Mouse (Mus musculus) kidney, embryonic 16.5 days (tissue): ENCODE results near the gene Kremen2. TPM values are rescaled to one million over a fixed set of nuclear protein-coding genes. Genes with fewer than 3 reads are reported as not detected.

Experiments used
- ATAC-seq: fragments of 200-750 bp; cut with Nextera tagmentation; 2 replicates; pipeline ENCODE4 v1.8.0; 2017; ENCODE audit warnings: moderate TSS enrichment; ENCODE audit not compliant: low FRiP score, low TSS enrichment
- H3K27ac ChIP-seq: fragments of 300-500 bp; sonication (generic); 2 replicates; pipeline ENCODE4 v1.5.1; 2014; ENCODE audit warnings: low read length
- H3K27me3 ChIP-seq: fragments of 300-500 bp; sonication (generic); 2 replicates; pipeline ENCODE4 v1.6.1; 2014; ENCODE audit warnings: low read length, control low read depth, mixed read lengths; ENCODE audit not compliant: insufficient read depth
- H3K36me3 ChIP-seq: fragments of 300-500 bp; sonication (generic); 2 replicates; pipeline ENCODE4 v1.6.1; 2014; ENCODE audit warnings: low read length, control low read depth, mixed read lengths; ENCODE audit not compliant: insufficient read depth
- H3K4me1 ChIP-seq: fragments of 300-500 bp; sonication (generic); 2 replicates; pipeline ENCODE4 v1.6.1; 2014; ENCODE audit warnings: low read length, control low read depth, mixed read lengths; ENCODE audit not compliant: insufficient read depth
- H3K4me2 ChIP-seq: fragments of 300-500 bp; sonication (generic); replicated peaks from 2 replicates; pipeline ENCODE4 v1.6.1; 2014; ENCODE audit warnings: low read depth, low read length
- H3K4me3 ChIP-seq: fragments of 300-500 bp; sonication (generic); 2 replicates; pipeline ENCODE4 v1.5.1; 2014; ENCODE audit warnings: mild to moderate bottlenecking, low read length
- H3K9ac ChIP-seq: fragments of 300-500 bp; sonication (generic); replicated peaks from 2 replicates; pipeline ENCODE4 v1.6.1; 2014; ENCODE audit warnings: low read length
- H3K9me3 ChIP-seq: fragments of 300-500 bp; sonication (generic); 2 replicates; pipeline ENCODE4 v1.6.1; 2016; ENCODE audit warnings: low read length, control low read depth
- WGBS: fragments of 180-500 bp; shearing (Covaris S2); extraction: QIAGEN DNeasy Blood & Tissue Kit; methylation state at CpG from one replicate; pipeline ENCODE4 v1.1.7; 2014; 5-methylcytosine and 5-hydroxymethylcytosine counted together
- polyA plus RNA-seq: library from polyadenylated mRNA; unstranded; fragments of >200 nt; fragmentation: Nextera tagmentation; extraction: Ambion mirVana; gene quantifications from 2 replicates; pipeline ENCODE4 v1.2.1, GENCODE M21; 2015

Gene Kremen2
- polyA plus RNA-seq, 1 experiment from 2014 or later: 1.3 TPM

GRCm38 (mm10) chr17:23722376-23723125, 23.1 kb downstream of the Kremen2 start, which contains the start of gene 1520401A03Rik:
Gene 1520401A03Rik, minus strand, starts transcription at chr17:23722783.
- 75% methylated on average over 7 of the region's 7 CpGs for WGBS
- H3K9ac ChIP-seq: no peak within 1 kb of the TSS

GRCm38 (mm10) chr17:23721886-23722285, 23.7 kb downstream of the Kremen2 start:
- ATAC-seq: no peak

More at GRCm38 (mm10) chr17:23722376-23723125, 23.1 kb downstream of the Kremen2 start, which contains the start of gene 1520401A03Rik:
- ATAC-seq: no peak
- Histone ChIP-seq H3K36me3 (no peaks in the 10 kb centered on the region), H3K4me3 (no peak within 1 kb of the TSS), H3K4me2 (no peak within 1 kb of the TSS), H3K27ac (no peak within 1 kb of the TSS), H3K4me1 (peaks cover 12% of the 10 kb centered on the region), H3K9me3 (no peaks in the 10 kb centered on the region), H3K27me3 (no peaks in the 10 kb centered on the region)

GRCm38 (mm10) chr17:23719455-23719854, 26.2 kb downstream of the Kremen2 start:
- no peak overlapping the region for H3K4me3 ChIP-seq
- ATAC-seq: no peak
- no peaks in the 10 kb centered on the region for H3K36me3 ChIP-seq
- no peak overlapping the region for H3K4me2 ChIP-seq
- no peak overlapping the region for H3K9ac ChIP-seq
- no peaks in the 10 kb centered on the region for H3K4me1 ChIP-seq
- WGBS: 38% methylated on average over 1 of the region's 1 CpGs
- H3K9me3 ChIP-seq: no peaks in the 10 kb centered on the region
- H3K27ac ChIP-seq: no peak overlapping the region
- H3K27me3 ChIP-seq: no peaks in the 10 kb centered on the region

More at GRCm38 (mm10) chr17:23721886-23722285, 23.7 kb downstream of the Kremen2 start:
- Histone ChIP-seq H3K4me1 (peaks cover 6% of the 10 kb centered on the region), H3K9me3 (no peaks in the 10 kb centered on the region), H3K4me3 (no peak overlapping the region), H3K4me2 (no peak overlapping the region), H3K27ac (no peak overlapping the region), H3K9ac (no peak overlapping the region), H3K27me3 (no peaks in the 10 kb centered on the region), H3K36me3 (no peaks in the 10 kb centered on the region)
- WGBS: 84% methylated on average over 2 of the region's 2 CpGs

GRCm38 (mm10) chr17:23717003-23717402, 28.6 kb downstream of the Kremen2 start:
- WGBS: 61% methylated on average over 2 of the region's 2 CpGs

GRCm38 (mm10) chr17:23706212-23706611, 39.4 kb downstream of the Kremen2 start:
- Histone ChIP-seq H3K9ac (no peak overlapping the region), H3K27me3 (peaks cover under 1% of the 10 kb centered on the region; the same call in 1 of the 2 replicates), H3K9me3 (no peaks in the 10 kb centered on the region), H3K27ac (no peak overlapping the region), H3K36me3 (no peaks in the 10 kb centered on the region), H3K4me1 (no peaks in the 10 kb centered on the region), H3K4me3 (no peak overlapping the region), H3K4me2 (no peak overlapping the region)
- ATAC-seq: peak; percentile 25
- WGBS: 3% methylated on average over 3 of the region's 3 CpGs

More at GRCm38 (mm10) chr17:23717003-23717402, 28.6 kb downstream of the Kremen2 start:
- no peaks in the 10 kb centered on the region for H3K4me1 ChIP-seq
- H3K27ac ChIP-seq: no peak overlapping the region
- H3K27me3 ChIP-seq: no peaks in the 10 kb centered on the region
- H3K4me3 ChIP-seq: no peak overlapping the region
- H3K9me3 ChIP-seq: no peaks in the 10 kb centered on the region
- no peak overlapping the region for H3K9ac ChIP-seq
- H3K36me3 ChIP-seq: no peaks in the 10 kb centered on the region
- H3K4me2 ChIP-seq: no peak overlapping the region
- ATAC-seq: no peak; the same call in 1 of the 2 replicates

GRCm38 (mm10) chr17:23705525-23706104, 40.0 kb downstream of the Kremen2 start:
- WGBS: 74% methylated on average over 7 of the region's 7 CpGs
- Histone ChIP-seq H3K27me3 (peaks cover 6% of the 10 kb centered on the region; the same call in 1 of the 2 replicates), H3K4me1 (no peaks in the 10 kb centered on the region), H3K27ac (no peak overlapping the region), H3K36me3 (no peaks in the 10 kb centered on the region), H3K4me3 (no peak overlapping the region), H3K9ac (no peak overlapping the region), H3K4me2 (no peak overlapping the region), H3K9me3 (no peaks in the 10 kb centered on the region)
- ATAC-seq: peak; percentile 64

- ATAC-seq: no peak
- no peaks in the 10 kb centered on the region for H3K9me3 ChIP-seq
- H3K4me1 ChIP-seq: no peaks in the 10 kb centered on the region
- 39% methylated on average over 7 of the region's 7 CpGs for WGBS
- no peak overlapping the region for H3K4me2 ChIP-seq
- peaks cover 10% of the 10 kb centered on the region; the same call in 1 of the 2 replicates for H3K27me3 ChIP-seq
- no peak overlapping the region for H3K9ac ChIP-seq
- no peak overlapping the region for H3K27ac ChIP-seq
- H3K36me3 ChIP-seq: no peaks in the 10 kb centered on the region
- no peak overlapping the region for H3K4me3 ChIP-seq
These were observed 40.9 kb downstream of the Kremen2 start for GRCm38 (mm10) chr17:23704741-23705140.

- peaks cover 12% of the 10 kb centered on the region for H3K4me1 ChIP-seq
- H3K27me3 ChIP-seq: peaks cover 12% of the 10 kb centered on the region; the same call in 1 of the 2 replicates
- H3K9me3 ChIP-seq: no peaks in the 10 kb centered on the region
- ATAC-seq: no peak
- 83% methylated on average over 9 of the region's 9 CpGs for WGBS
- H3K4me2 ChIP-seq: no peak overlapping the region
- no peak overlapping the region for H3K9ac ChIP-seq
- H3K27ac ChIP-seq: no peak overlapping the region
- no peak overlapping the region for H3K4me3 ChIP-seq
- no peaks in the 10 kb centered on the region for H3K36me3 ChIP-seq
These were observed 42.3 kb downstream of the Kremen2 start for GRCm38 (mm10) chr17:23703301-23703700.

- Histone ChIP-seq H3K27ac (no peak overlapping the region), H3K4me1 (peaks cover 27% of the 10 kb centered on the region), H3K9ac (peak overlapping the region; percentile 76), H3K36me3 (no peaks in the 10 kb centered on the region), H3K27me3 (peaks cover 12% of the 10 kb centered on the region; the same call in 1 of the 2 replicates), H3K9me3 (no peaks in the 10 kb centered on the region), H3K4me3 (peak overlapping the region; percentile 61), H3K4me2 (peak overlapping the region; percentile 99)
- WGBS: 0% methylated on average over 28 of the region's 28 CpGs
- ATAC-seq: peak; percentile 91
These were observed 45.6 kb downstream of the Kremen2 start for GRCm38 (mm10) chr17:23700079-23700478.
